Mouse (Mus musculus) bone marrow macrophage, adult 2 months (primary cell): Measurements from ENCODE around the gene Etnk2. TPM values are rescaled to one million over a fixed set of nuclear protein-coding genes. Genes with fewer than 3 reads are reported as not detected.

ENCODE experiments used
- H3K27ac ChIP-seq: 2 replicates; pipeline ENCODE4 v1.5.1; 2012; ENCODE audit warnings: low read depth, low read length; ENCODE audit not compliant: insufficient read depth
- H3K4me1 ChIP-seq: 2 replicates; pipeline ENCODE4 v1.6.1; 2012; ENCODE audit warnings: low read length; ENCODE audit not compliant: control insufficient read depth, insufficient read depth
- H3K4me3 ChIP-seq: 2 replicates; pipeline ENCODE4 v1.5.1; 2012; ENCODE audit warnings: mild to moderate bottlenecking, low read length, moderate library complexity; ENCODE audit not compliant: insufficient read depth
- CTCF ChIP-seq: IDR thresholded peaks from 2 replicates; pipeline ENCODE4 v1.5.1; 2012; ENCODE audit warnings: low read depth, mild to moderate bottlenecking, low read length, moderate library complexity
- POLR2A ChIP-seq: IDR thresholded peaks from 2 replicates; pipeline ENCODE4 v1.6.1; 2012; ENCODE audit warnings: mild to moderate bottlenecking, low read depth, low read length, borderline replicate concordance
- polyA plus RNA-seq: library from polyadenylated mRNA; stranded (reverse); fragments of >200 nt; gene quantifications from 2 replicates; pipeline ENCODE4 v1.2.4, GENCODE M21; 2012; ENCODE audit not compliant: missing spikeins, insufficient read depth, insufficient read length

Etnk2 gene
- polyA plus RNA-seq, 1 experiment: not detected

GRCm38 (mm10) chr1:133397094-133397482 is 33.7 kb downstream of the Etnk2 start:
- Histone ChIP-seq H3K4me3 (no peak overlapping the region), H3K27ac (no peak overlapping the region), H3K4me1 (no peaks in the 10 kb centered on the region)
- no peak for TF ChIP-seq CTCF
- TF ChIP-seq POLR2A: no peak

DNA sequence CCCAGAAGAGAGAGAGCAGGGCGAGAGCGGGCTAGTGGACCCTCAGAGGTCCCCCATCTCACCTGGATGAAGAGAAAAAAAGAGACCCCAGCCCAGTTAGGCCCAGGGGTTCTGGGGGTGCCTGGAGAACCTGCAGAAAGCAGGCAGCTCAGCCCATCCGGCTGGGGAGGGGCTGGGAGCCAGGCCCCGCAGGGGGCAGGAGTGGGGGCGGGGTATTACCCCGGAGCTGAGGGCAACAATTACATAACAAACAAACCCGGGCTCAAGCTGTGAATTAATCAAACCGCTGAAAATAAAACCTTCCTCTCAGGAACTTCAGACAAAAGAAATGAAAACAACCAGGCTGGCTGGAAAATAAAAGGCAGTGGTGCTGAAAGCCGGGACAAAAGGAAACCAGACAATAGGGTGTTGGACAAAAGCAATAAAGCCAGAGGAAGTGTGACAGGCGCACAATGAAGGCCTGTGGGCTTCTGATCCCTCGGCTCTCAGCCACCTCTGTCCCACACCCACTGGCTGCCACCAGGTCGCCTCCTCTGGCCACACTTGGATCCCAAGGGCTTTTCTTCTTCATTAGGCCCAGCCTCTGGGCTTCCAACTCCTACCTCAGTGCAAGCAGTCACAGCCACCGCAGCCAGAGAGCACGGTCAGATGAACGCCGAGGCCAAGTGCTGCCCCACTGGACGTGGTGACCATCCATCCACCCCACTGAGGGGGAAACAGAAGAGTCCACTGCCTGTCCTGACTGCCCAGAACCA is 34.3 kb downstream of the Etnk2 start:
- H3K4me3 ChIP-seq: no peak overlapping the region
- TF ChIP-seq POLR2A (no peak), CTCF (no peak)
- no peaks in the 10 kb centered on the region for H3K4me1 ChIP-seq
- H3K27ac ChIP-seq: no peak overlapping the region

- Histone ChIP-seq H3K4me1 (no peaks in the 10 kb centered on the region), H3K27ac (no peak overlapping the region)
- TF ChIP-seq POLR2A: no peak
Observed at GRCm38 (mm10) chr1:133400014-133400725, 36.8 kb downstream of the Etnk2 start.

DNA sequence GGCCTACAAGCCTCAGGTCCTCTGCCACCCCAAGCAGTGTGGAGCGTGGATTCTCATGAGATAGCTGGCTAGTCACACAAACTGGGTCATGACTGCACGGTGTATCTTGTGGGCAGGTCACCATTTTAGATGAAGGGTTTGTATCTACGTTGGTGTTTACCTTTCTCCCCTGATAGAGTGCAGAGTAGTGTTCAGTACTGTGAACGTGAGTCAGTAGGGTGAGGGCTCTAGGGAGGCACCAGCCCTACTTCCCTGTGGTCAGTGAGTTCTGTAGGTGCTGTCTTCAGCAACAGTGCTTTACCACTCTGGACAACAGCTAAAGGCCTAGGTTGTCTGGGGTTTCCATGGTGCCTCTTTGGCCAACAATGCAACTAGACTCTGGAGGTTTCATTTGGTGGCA is 40.6 kb downstream of the Etnk2 start:
- Histone ChIP-seq H3K4me1 (no peaks in the 10 kb centered on the region), H3K4me3 (no peak overlapping the region), H3K27ac (no peak overlapping the region)
- TF ChIP-seq POLR2A (no peak), CTCF (no peak)

More at GRCm38 (mm10) chr1:133400014-133400725, 36.8 kb downstream of the Etnk2 start:
- H3K4me3 ChIP-seq: no peak overlapping the region

GRCm38 (mm10) chr1:133406614-133407013 is 43.2 kb downstream of the Etnk2 start:
- no peak overlapping the region for H3K4me3 ChIP-seq
- no peak overlapping the region for H3K27ac ChIP-seq
- no peak for TF ChIP-seq POLR2A
- no peak for TF ChIP-seq CTCF
- H3K4me1 ChIP-seq: no peaks in the 10 kb centered on the region

GRCm38 (mm10) chr1:133407436-133407835 is 44.1 kb downstream of the Etnk2 start:
- H3K27ac ChIP-seq: no peak overlapping the region
- TF ChIP-seq POLR2A: no peak
- TF ChIP-seq CTCF: no peak
- no peaks in the 10 kb centered on the region for H3K4me1 ChIP-seq
- no peak overlapping the region for H3K4me3 ChIP-seq

DNA sequence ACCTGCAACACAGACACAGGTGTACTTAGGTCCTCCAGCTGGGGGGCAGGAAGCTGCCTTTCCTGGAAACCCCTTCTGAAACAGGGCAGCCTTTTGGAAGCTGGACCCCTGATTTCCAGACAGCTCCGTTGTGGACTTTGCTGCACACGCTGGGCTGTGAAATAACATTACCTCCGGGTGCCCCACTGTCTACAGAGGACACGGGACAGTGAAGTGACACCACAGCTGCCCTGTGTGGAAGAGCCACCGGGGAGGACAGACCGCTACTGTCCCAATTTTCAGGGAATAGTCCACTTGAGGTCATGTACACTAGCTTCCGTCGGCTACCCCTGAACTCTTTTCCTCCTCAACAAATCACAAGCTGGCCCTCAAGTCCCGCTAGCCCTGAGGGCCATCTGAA is 44.9 kb downstream of the Etnk2 start:
- no peak overlapping the region for H3K4me3 ChIP-seq
- TF ChIP-seq CTCF: no peak
- TF ChIP-seq POLR2A: no peak
- no peaks in the 10 kb centered on the region for H3K4me1 ChIP-seq
- H3K27ac ChIP-seq: no peak overlapping the region

DNA sequence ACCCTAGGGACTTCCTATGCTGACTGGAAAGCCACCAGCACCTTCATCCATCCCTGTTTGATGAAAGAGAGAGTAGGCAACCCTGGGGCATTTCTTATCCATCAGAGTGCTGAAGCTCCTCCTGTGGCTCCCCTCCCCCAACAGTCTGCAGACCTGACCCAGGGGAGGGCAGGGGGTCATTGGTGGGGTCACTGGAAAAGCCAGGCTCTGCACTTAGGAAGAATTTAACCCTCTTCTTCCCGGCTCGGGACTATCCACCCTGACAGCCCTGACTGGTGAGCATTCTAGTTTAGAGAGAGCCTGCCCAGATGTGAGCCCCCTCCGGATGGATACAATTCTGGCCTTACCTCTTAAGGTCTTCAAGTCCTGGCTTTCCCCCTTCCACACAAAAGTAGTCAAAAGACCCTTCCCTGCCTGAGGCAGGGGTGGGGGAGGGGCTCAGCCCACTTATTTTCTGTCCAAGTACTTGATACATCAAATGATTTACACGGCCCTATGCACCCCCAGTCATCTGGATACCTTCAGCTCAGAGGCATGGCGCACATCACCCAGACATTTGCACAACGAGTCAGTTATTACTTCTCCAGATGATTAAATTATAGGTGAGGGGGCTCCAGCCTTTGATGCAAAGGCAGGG is 45.6 kb downstream of the Etnk2 start:
- no peak overlapping the region for H3K27ac ChIP-seq
- H3K4me1 ChIP-seq: no peaks in the 10 kb centered on the region
- TF ChIP-seq POLR2A (no peak), CTCF (no peak)
- no peak overlapping the region for H3K4me3 ChIP-seq

DNA sequence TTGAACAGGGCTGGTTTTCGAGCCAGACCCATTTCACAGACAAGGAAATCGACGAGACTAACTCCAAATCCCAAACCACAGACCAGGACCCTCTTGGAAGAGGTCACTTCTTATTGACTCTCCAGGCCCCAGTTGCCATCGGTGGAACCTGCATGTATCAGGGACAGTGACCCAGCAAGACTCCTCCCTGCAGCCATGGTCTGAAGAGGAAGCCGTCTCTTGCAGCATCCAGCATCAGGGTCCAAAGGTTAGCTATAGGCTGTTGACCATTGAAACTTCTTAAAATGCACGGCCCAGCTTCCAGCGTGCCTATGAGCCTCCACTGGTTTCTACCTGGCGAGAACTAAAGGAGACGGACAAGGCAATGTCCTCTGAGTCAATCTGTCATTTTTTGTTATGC is 46.4 kb downstream of the Etnk2 start:
- Histone ChIP-seq H3K4me1 (no peaks in the 10 kb centered on the region), H3K27ac (no peak overlapping the region), H3K4me3 (no peak overlapping the region)
- no peak for TF ChIP-seq POLR2A
- TF ChIP-seq CTCF: no peak

- no peaks in the 10 kb centered on the region for H3K4me1 ChIP-seq
Observed at GRCm38 (mm10) chr1:133411506-133412147, 48.3 kb downstream of the Etnk2 start.

More at GRCm38 (mm10) chr1:133411506-133412147, 48.3 kb downstream of the Etnk2 start:
- Histone ChIP-seq H3K4me3 (no peak overlapping the region), H3K27ac (no peak overlapping the region)
- TF ChIP-seq CTCF (no peak), POLR2A (no peak)
